Mouse (Mus musculus): Measurements from ENCODE around the gene Wipf1. TPM values are rescaled to one million over a fixed set of nuclear protein-coding genes. Genes with fewer than 3 reads are reported as not detected.
A peak's percentile ranks its signal among the peaks of the same experiment; 100 is the strongest.

Gene Wipf1
- polyA plus RNA-seq, 1 experiment from 2014 or later = 3.8 TPM

- H3K27me3 ChIP-seq = no peaks in the 10 kb centered on the region
These were observed 75.3 kb downstream of the Wipf1 start for GRCm38 (mm10) chr2:73454186-73454585.

GRCm38 (mm10) chr2:73453717-73454116, 75.8 kb downstream of the Wipf1 start:
- ATAC-seq (ENCODE audit: insufficient read depth) = peak; percentile 49; the same call in 1 of the 2 replicates
- 7% methylated on average over 4 of the region's 4 CpGs for whole genome bisulfite sequencing (ENCODE audit: insufficient replicate concordance)
- Histone ChIP-seq H3K27ac (replicated peaks) (peak overlapping the region; percentile 49), H3K4me3 (replicated peaks) (no peak overlapping the region), H3K27me3 (no peaks in the 10 kb centered on the region), H3K36me3 (replicated peaks) (no peaks in the 10 kb centered on the region), H3K9ac (no peak overlapping the region), H3K4me2 (peak overlapping the region; percentile 43), H3K4me1 (replicated peaks) (peaks cover 52% of the 10 kb centered on the region), H3K9me3 (replicated peaks) (no peaks in the 10 kb centered on the region)

More at GRCm38 (mm10) chr2:73454186-73454585, 75.3 kb downstream of the Wipf1 start:
- H3K9ac ChIP-seq = no peak overlapping the region
- ATAC-seq (ENCODE audit: insufficient read depth) = no peak
- H3K4me2 ChIP-seq = peak overlapping the region; percentile 43
- peaks cover 49% of the 10 kb centered on the region for H3K4me1 ChIP-seq (replicated peaks)
- peak overlapping the region; percentile 9; the same call in 1 of the 2 replicates for H3K4me3 ChIP-seq (replicated peaks)
- H3K27ac ChIP-seq (replicated peaks) = peak overlapping the region; percentile 49
- WGBS (ENCODE audit: insufficient replicate concordance) = 46% methylated on average over 4 of the region's 4 CpGs
- H3K9me3 ChIP-seq (replicated peaks) = no peaks in the 10 kb centered on the region
- no peaks in the 10 kb centered on the region for H3K36me3 ChIP-seq (replicated peaks)

GRCm38 (mm10) chr2:73453085-73453484, 76.4 kb downstream of the Wipf1 start:
- H3K4me2 ChIP-seq = peak overlapping the region; percentile 43
- no peak overlapping the region for H3K4me3 ChIP-seq (replicated peaks)
- ATAC-seq (ENCODE audit: insufficient read depth) = no peak
- H3K9ac ChIP-seq = no peak overlapping the region
- H3K4me1 ChIP-seq (replicated peaks) = peaks cover 49% of the 10 kb centered on the region
- H3K27me3 ChIP-seq = no peaks in the 10 kb centered on the region
- 59% methylated on average over 5 of the region's 5 CpGs for WGBS (ENCODE audit: insufficient replicate concordance)
- H3K36me3 ChIP-seq (replicated peaks) = no peaks in the 10 kb centered on the region
- H3K27ac ChIP-seq (replicated peaks) = peak overlapping the region; percentile 49
- no peaks in the 10 kb centered on the region for H3K9me3 ChIP-seq (replicated peaks)

- H3K9me3 ChIP-seq (replicated peaks) = no peaks in the 10 kb centered on the region
- peak overlapping the region; percentile 11; the same call in 1 of the 2 replicates for H3K4me2 ChIP-seq
- H3K9ac ChIP-seq = no peak overlapping the region
- no peaks in the 10 kb centered on the region for H3K27me3 ChIP-seq
- 27% methylated on average over 7 of the region's 7 CpGs for WGBS (ENCODE audit: insufficient replicate concordance)
- H3K4me3 ChIP-seq (replicated peaks) = no peak overlapping the region
- no peak for ATAC-seq (ENCODE audit: insufficient read depth)
- no peaks in the 10 kb centered on the region for H3K36me3 ChIP-seq (replicated peaks)
- no peak overlapping the region for H3K27ac ChIP-seq (replicated peaks)
- peaks cover 49% of the 10 kb centered on the region for H3K4me1 ChIP-seq (replicated peaks)
These were observed 77.0 kb downstream of the Wipf1 start for GRCm38 (mm10) chr2:73452556-73452955.

- no peak overlapping the region for H3K9ac ChIP-seq
- H3K4me2 ChIP-seq = no peak overlapping the region
- peaks cover 49% of the 10 kb centered on the region for H3K4me1 ChIP-seq (replicated peaks)
- no peak overlapping the region for H3K27ac ChIP-seq (replicated peaks)
- H3K9me3 ChIP-seq (replicated peaks) = no peaks in the 10 kb centered on the region
- H3K4me3 ChIP-seq (replicated peaks) = no peak overlapping the region
- no peaks in the 10 kb centered on the region; the same call in 1 of the 2 replicates for H3K36me3 ChIP-seq (replicated peaks)
- H3K27me3 ChIP-seq = no peaks in the 10 kb centered on the region
- ATAC-seq (ENCODE audit: insufficient read depth) = no peak
- WGBS (ENCODE audit: insufficient replicate concordance) = 72% methylated on average over 3 of the region's 3 CpGs
These were observed 78.0 kb downstream of the Wipf1 start for GRCm38 (mm10) chr2:73451541-73451940.

GRCm38 (mm10) chr2:73450172-73450715, 79.3 kb downstream of the Wipf1 start:
- Histone ChIP-seq H3K9ac (no peak overlapping the region), H3K4me3 (replicated peaks) (no peak overlapping the region), H3K27me3 (no peaks in the 10 kb centered on the region), H3K27ac (replicated peaks) (no peak overlapping the region), H3K36me3 (replicated peaks) (no peaks in the 10 kb centered on the region; the same call in 1 of the 2 replicates), H3K4me2 (no peak overlapping the region), H3K9me3 (replicated peaks) (no peaks in the 10 kb centered on the region), H3K4me1 (replicated peaks) (peaks cover 40% of the 10 kb centered on the region)
- ATAC-seq (ENCODE audit: insufficient read depth) = no peak
- WGBS (ENCODE audit: insufficient replicate concordance) = 62% methylated on average over 6 of the region's 6 CpGs

- Histone ChIP-seq H3K4me3 (replicated peaks) (no peak overlapping the region), H3K4me2 (no peak overlapping the region), H3K36me3 (replicated peaks) (peaks cover 26% of the 10 kb centered on the region), H3K4me1 (replicated peaks) (peaks cover 1% of the 10 kb centered on the region), H3K27ac (replicated peaks) (no peak overlapping the region), H3K27me3 (no peaks in the 10 kb centered on the region), H3K9ac (no peak overlapping the region), H3K9me3 (replicated peaks) (no peaks in the 10 kb centered on the region)
- ATAC-seq (ENCODE audit: insufficient read depth) = no peak
- 78% methylated on average over 10 of the region's 10 CpGs for WGBS (ENCODE audit: insufficient replicate concordance)
These were observed 85.5 kb downstream of the Wipf1 start for GRCm38 (mm10) chr2:73443985-73444384.

GRCm38 (mm10) chr2:73442015-73442414, 87.5 kb downstream of the Wipf1 start:
- Histone ChIP-seq H3K4me1 (replicated peaks) (no peaks in the 10 kb centered on the region; the same call in 1 of the 2 replicates), H3K9ac (no peak overlapping the region), H3K9me3 (replicated peaks) (no peaks in the 10 kb centered on the region), H3K36me3 (replicated peaks) (peaks cover 43% of the 10 kb centered on the region), H3K27ac (replicated peaks) (no peak overlapping the region), H3K4me2 (no peak overlapping the region), H3K27me3 (no peaks in the 10 kb centered on the region), H3K4me3 (replicated peaks) (no peak overlapping the region)
- WGBS (ENCODE audit: insufficient replicate concordance) = 64% methylated on average over 2 of the region's 2 CpGs
- ATAC-seq (ENCODE audit: insufficient read depth) = no peak

- no peaks in the 10 kb centered on the region for H3K27me3 ChIP-seq
- peaks cover 54% of the 10 kb centered on the region for H3K36me3 ChIP-seq (replicated peaks)
- no peaks in the 10 kb centered on the region; the same call in 1 of the 2 replicates for H3K4me1 ChIP-seq (replicated peaks)
- WGBS (ENCODE audit: insufficient replicate concordance) = 62% methylated on average over 2 of the region's 2 CpGs
- no peak overlapping the region for H3K4me3 ChIP-seq (replicated peaks)
- H3K9me3 ChIP-seq (replicated peaks) = no peaks in the 10 kb centered on the region
- no peak overlapping the region for H3K4me2 ChIP-seq
- H3K27ac ChIP-seq (replicated peaks) = no peak overlapping the region
- H3K9ac ChIP-seq = no peak overlapping the region
- no peak for ATAC-seq (ENCODE audit: insufficient read depth)
These were observed 89.2 kb downstream of the Wipf1 start for GRCm38 (mm10) chr2:73440319-73440718.

- Histone ChIP-seq H3K9me3 (replicated peaks) (no peaks in the 10 kb centered on the region), H3K4me2 (no peak overlapping the region), H3K27ac (replicated peaks) (no peak overlapping the region), H3K4me1 (replicated peaks) (no peaks in the 10 kb centered on the region; the same call in 1 of the 2 replicates), H3K36me3 (replicated peaks) (peaks cover 57% of the 10 kb centered on the region), H3K27me3 (no peaks in the 10 kb centered on the region), H3K9ac (no peak overlapping the region), H3K4me3 (replicated peaks) (no peak overlapping the region)
- no peak for ATAC-seq (ENCODE audit: insufficient read depth)
- 81% methylated on average over 18 of the region's 18 CpGs for WGBS (ENCODE audit: insufficient replicate concordance)
These were observed 92.6 kb downstream of the Wipf1 start for GRCm38 (mm10) chr2:73436976-73437375.

GRCm38 (mm10) chr2:73435847-73436246, 93.7 kb downstream of the Wipf1 start:
- WGBS (ENCODE audit: insufficient replicate concordance) = 85% methylated on average over 2 of the region's 2 CpGs
- H3K4me3 ChIP-seq (replicated peaks) = no peak overlapping the region

GRCm38 (mm10) chr2:73431959-73432396, 97.6 kb downstream of the Wipf1 start:
- Histone ChIP-seq H3K9me3 (replicated peaks) (no peaks in the 10 kb centered on the region), H3K4me3 (replicated peaks) (no peak overlapping the region), H3K36me3 (replicated peaks) (peaks cover 34% of the 10 kb centered on the region), H3K4me2 (no peak overlapping the region), H3K4me1 (replicated peaks) (no peaks in the 10 kb centered on the region), H3K27ac (replicated peaks) (no peak overlapping the region), H3K27me3 (no peaks in the 10 kb centered on the region), H3K9ac (no peak overlapping the region)
- 58% methylated on average over 14 of the region's 14 CpGs for WGBS (ENCODE audit: insufficient replicate concordance)
- ATAC-seq (ENCODE audit: insufficient read depth) = no peak

More at GRCm38 (mm10) chr2:73435847-73436246, 93.7 kb downstream of the Wipf1 start:
- H3K27me3 ChIP-seq = no peaks in the 10 kb centered on the region
- no peak overlapping the region for H3K27ac ChIP-seq (replicated peaks)
- H3K4me2 ChIP-seq = no peak overlapping the region
- H3K9ac ChIP-seq = no peak overlapping the region
- H3K4me1 ChIP-seq (replicated peaks) = no peaks in the 10 kb centered on the region; the same call in 1 of the 2 replicates
- peaks cover 62% of the 10 kb centered on the region for H3K36me3 ChIP-seq (replicated peaks)
- H3K9me3 ChIP-seq (replicated peaks) = no peaks in the 10 kb centered on the region
- ATAC-seq (ENCODE audit: insufficient read depth) = no peak

All from liver, embryonic 15.5 days (tissue).